Mouse (Mus musculus) liver, embryonic 16.5 days (tissue): Measurements from ENCODE around the gene Nlrx1. TPM values are rescaled to one million over a fixed set of nuclear protein-coding genes. Genes with fewer than 3 reads are reported as not detected.
"Not testable (repeated sequence)": the region's sequence is repeated elsewhere in the genome, so short reads cannot be mapped to it uniquely, and the experiment has no call there.

ENCODE experiments used
- ATAC-seq: fragments of 200-750 bp; cut with Nextera tagmentation; 2 replicates; pipeline ENCODE4 v1.8.0; 2017; ENCODE audit warnings: low read depth, mild to moderate bottlenecking, moderate number of reproducible peaks, moderate library complexity
- H3K27ac ChIP-seq: fragments of 300-500 bp; sonication (generic); 2 replicates; pipeline ENCODE4 v1.5.1; 2014; ENCODE audit warnings: mild to moderate bottlenecking, low read length
- H3K27me3 ChIP-seq: fragments of 300-500 bp; sonication (generic); 2 replicates; pipeline ENCODE4 v1.6.1; 2014; ENCODE audit warnings: low read depth, low read length, mixed read lengths; ENCODE audit not compliant: control insufficient read depth, insufficient read depth
- H3K36me3 ChIP-seq: fragments of 300-500 bp; sonication (generic); 2 replicates; pipeline ENCODE4 v1.6.1; 2014; ENCODE audit warnings: mild to moderate bottlenecking; ENCODE audit not compliant: control insufficient read depth, insufficient read depth
- H3K4me1 ChIP-seq: fragments of 300-500 bp; sonication (generic); 2 replicates; pipeline ENCODE4 v1.6.1; 2014; ENCODE audit warnings: low read depth, low read length, mixed read lengths; ENCODE audit not compliant: control insufficient read depth
- H3K4me2 ChIP-seq: fragments of 300-500 bp; sonication (generic); 2 replicates; pipeline ENCODE4 v1.6.1; 2014; ENCODE audit warnings: low read depth, low read length, mixed read lengths
- H3K4me3 ChIP-seq: fragments of 300-500 bp; sonication (generic); 2 replicates; pipeline ENCODE4 v1.5.1; 2014; ENCODE audit warnings: low read depth, mild to moderate bottlenecking, low read length
- H3K9ac ChIP-seq: fragments of 300-500 bp; sonication (generic); 2 replicates; pipeline ENCODE4 v1.6.1; 2014; ENCODE audit warnings: low read depth, low read length
- H3K9me3 ChIP-seq: fragments of 300-500 bp; sonication (generic); replicated peaks from 2 replicates; pipeline ENCODE4 v1.6.1; 2016; ENCODE audit warnings: low read length; ENCODE audit not compliant: control insufficient read depth
- WGBS: fragments of 180-500 bp; shearing (Covaris S2); extraction: QIAGEN DNeasy Blood & Tissue Kit; methylation state at CpG from one replicate; pipeline ENCODE4 v1.1.7; 2014; ENCODE audit not compliant: insufficient replicate concordance; 5-methylcytosine and 5-hydroxymethylcytosine counted together
- polyA plus RNA-seq: library from polyadenylated mRNA; unstranded; fragments of >200 nt; fragmentation: Nextera tagmentation; extraction: Ambion mirVana; gene quantifications from 2 replicates; pipeline ENCODE4 v1.2.1, GENCODE M21; 2015

Gene Nlrx1
- polyA plus RNA-seq, 1 experiment from 2014 or later: 5.0 TPM

- Histone ChIP-seq H3K27me3 (no peaks in the 10 kb centered on the region), H3K36me3 (peaks cover 11% of the 10 kb centered on the region), H3K4me1 (peaks cover 23% of the 10 kb centered on the region), H3K4me3 (no peak overlapping the region), H3K9me3 (no peaks in the 10 kb centered on the region), H3K27ac (0 out of 2 replicates have a peak overlapping the region, but pooled peaks have one; percentile 83), H3K9ac (no peak overlapping the region), H3K4me2 (peak overlapping the region; percentile 81; the same call in 1 of the 2 replicates)
- WGBS: 80% methylated on average over 6 of the region's 6 CpGs
- no peak for ATAC-seq
These were observed 38.1 kb upstream of the Nlrx1 start for GRCm38 (mm10) chr9:44306532-44306931.

DNA sequence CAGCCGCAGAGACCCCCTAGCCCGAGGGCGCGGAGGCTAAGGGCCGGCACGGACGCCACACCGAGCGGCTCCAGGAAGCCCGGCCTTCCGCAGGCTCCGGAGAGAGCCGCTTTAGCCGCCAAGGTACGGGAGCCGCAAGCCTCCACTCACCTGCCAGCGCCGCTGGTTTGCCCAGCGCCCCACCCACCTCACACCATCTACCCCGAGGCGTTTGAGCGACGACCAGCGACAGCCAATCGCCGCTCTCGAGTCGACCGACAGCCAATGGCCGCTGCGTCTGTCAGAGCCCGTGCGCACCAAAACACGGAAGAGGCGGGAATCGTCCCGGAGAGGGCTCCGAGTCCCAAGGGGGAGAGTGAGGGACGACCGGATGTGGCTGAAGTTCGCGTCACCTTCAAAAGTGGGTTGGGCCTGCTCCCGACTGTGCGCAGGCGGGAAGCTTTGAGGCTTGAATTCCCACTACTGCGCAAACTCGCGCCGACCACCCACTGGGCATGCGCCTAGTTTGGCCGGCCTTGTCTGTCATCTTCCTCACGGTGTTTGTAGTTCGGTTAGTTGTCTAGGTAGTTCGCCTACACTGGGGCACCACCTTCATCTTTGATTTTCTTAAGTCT is 37.2 kb upstream of the Nlrx1 start, which contains the start of gene Hinfp:
Hinfp (minus strand) TSS at position 206 of the 614 bp plus-strand sequence.
- peaks cover 23% of the 10 kb centered on the region for H3K4me1 ChIP-seq
- peak within 1 kb of the TSS; percentile 81 for H3K4me2 ChIP-seq
- peak within 1 kb of the TSS; percentile 85 for H3K27ac ChIP-seq
- peaks cover 14% of the 10 kb centered on the region for H3K36me3 ChIP-seq
- H3K9me3 ChIP-seq: no peaks in the 10 kb centered on the region
- WGBS: under 1% methylated on average over 54 of the region's 54 CpGs
- H3K9ac ChIP-seq: peak within 1 kb of the TSS; percentile 97
- no peaks in the 10 kb centered on the region for H3K27me3 ChIP-seq
- ATAC-seq: peak; percentile 96
- peak within 1 kb of the TSS; percentile 86 for H3K4me3 ChIP-seq

DNA sequence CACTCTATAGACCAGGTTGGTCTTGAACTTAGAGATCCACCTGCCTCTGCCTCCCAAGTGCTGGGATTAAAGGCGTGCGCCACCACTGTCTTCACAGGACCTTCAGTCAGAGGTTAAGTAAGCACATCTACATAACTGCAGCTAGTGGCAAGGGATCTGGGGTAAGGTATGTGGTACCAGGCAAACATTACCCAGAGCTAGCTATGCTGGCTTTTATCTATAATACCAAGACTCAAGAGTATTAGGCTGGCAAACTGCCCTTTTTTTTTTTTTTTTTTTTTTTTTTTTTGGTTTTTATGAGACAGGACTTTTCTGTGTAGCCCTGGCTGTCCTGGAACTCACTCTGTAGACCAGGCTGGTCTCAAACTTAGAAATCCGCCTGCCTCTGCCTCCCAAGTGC is 31.6 kb upstream of the Nlrx1 start:
- H3K27ac ChIP-seq, H3K4me3 ChIP-seq, H3K27me3 ChIP-seq, H3K4me2 ChIP-seq, H3K9me3 ChIP-seq, H3K9ac ChIP-seq, ATAC-seq: not testable (repeated sequence)
- 83% methylated on average over 3 of the region's 3 CpGs for WGBS
- peaks cover 55% of the 10 kb centered on the region for H3K36me3 ChIP-seq
- H3K4me1 ChIP-seq: peaks cover 15% of the 10 kb centered on the region

DNA sequence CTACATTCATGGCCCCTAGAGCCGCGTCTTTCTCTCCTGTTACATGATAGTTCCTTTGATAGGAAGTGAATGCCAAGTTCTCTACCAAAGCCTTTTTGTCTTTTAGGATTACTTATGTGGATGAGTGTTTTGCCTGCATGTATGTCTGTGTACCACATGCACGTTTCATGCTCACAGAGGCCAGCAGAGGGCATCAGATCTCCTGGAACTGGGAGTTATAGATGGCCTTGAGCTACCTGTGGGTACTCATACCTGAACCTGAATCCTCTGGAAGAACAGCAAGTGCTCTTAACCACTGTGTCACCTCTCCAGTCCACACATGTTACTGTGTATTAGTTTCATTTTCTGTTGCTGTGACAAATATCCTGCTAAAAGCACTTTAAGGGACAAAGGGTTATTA is 24.1 kb upstream of the Nlrx1 start:
- no peak overlapping the region for H3K27ac ChIP-seq
- H3K9ac ChIP-seq: no peak overlapping the region
- ATAC-seq: no peak
- no peak overlapping the region for H3K4me2 ChIP-seq
- no peak overlapping the region for H3K4me3 ChIP-seq
- 63% methylated on average over 3 of the region's 3 CpGs for WGBS
- H3K9me3 ChIP-seq: no peaks in the 10 kb centered on the region
- no peaks in the 10 kb centered on the region for H3K27me3 ChIP-seq
- peaks cover 19% of the 10 kb centered on the region for H3K4me1 ChIP-seq
- peaks cover 47% of the 10 kb centered on the region for H3K36me3 ChIP-seq

GRCm38 (mm10) chr9:44288959-44289291 is 20.5 kb upstream of the Nlrx1 start:
- peaks cover 36% of the 10 kb centered on the region for H3K4me1 ChIP-seq
- peak; percentile 40 for ATAC-seq
- peaks cover 27% of the 10 kb centered on the region for H3K36me3 ChIP-seq
- WGBS: 5% methylated on average over 11 of the region's 11 CpGs
- H3K4me3 ChIP-seq: peak overlapping the region; percentile 75
- H3K9ac ChIP-seq: peak overlapping the region; percentile 95
- H3K4me2 ChIP-seq: peak overlapping the region; percentile 88
- H3K9me3 ChIP-seq: no peaks in the 10 kb centered on the region
- peak overlapping the region; percentile 96 for H3K27ac ChIP-seq
- no peaks in the 10 kb centered on the region; the same call in 1 of the 2 replicates for H3K27me3 ChIP-seq

DNA sequence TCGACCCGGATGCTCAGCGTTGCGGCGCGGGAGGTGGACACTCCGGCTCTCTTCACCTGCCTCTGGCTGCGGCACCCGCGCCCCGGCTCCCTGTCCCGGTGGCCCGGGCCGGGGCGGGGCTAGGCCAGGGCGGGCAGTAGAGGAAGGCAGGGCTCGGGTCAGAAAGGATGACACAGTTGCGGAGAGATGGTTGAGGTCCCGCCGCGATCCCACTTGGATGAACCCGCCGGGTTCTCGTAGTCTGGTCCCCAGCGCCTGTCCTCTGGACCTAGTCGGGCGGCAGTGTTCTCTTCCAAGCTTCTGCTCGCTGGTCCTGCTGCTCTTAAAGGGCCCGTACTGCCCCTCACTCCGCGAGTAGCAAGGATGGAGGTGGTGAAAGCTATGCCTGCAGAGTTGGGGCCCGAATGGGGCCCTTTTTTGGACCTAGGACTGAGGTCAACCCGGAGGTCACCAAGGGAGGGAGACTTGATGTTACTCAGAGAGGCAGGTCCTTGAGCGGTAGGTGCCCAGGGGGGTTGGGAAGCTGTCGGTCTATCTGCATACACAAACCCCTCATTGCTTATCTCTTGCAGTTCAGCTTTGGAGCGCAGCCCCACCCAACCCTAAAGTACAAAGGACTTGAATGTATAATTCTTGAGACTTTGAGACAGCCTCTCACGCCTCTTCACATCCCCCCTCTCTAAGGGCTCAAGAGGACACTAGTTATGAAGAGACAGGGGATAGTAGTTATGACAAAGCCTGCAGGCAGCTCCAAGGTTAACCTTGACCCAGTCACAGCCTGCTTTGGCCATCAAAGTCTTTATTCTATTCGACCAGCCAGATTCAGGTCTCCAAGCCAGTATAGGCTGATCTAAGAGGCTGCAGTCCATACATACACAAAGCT is 19.9 kb upstream of the Nlrx1 start, which contains the start of gene Abcg4:
Abcg4 (minus strand) TSS at position 540 of the 883 bp plus-strand sequence.
- ATAC-seq: peak; percentile 85
- Histone ChIP-seq H3K9me3 (no peaks in the 10 kb centered on the region), H3K36me3 (peaks cover 22% of the 10 kb centered on the region), H3K27me3 (no peaks in the 10 kb centered on the region; the same call in 1 of the 2 replicates), H3K4me2 (peak within 1 kb of the TSS; percentile 88), H3K9ac (peak within 1 kb of the TSS; percentile 95), H3K27ac (peak within 1 kb of the TSS; percentile 96), H3K4me3 (peak within 1 kb of the TSS; percentile 75), H3K4me1 (peaks cover 36% of the 10 kb centered on the region)
- WGBS: 1% methylated on average over 38 of the region's 38 CpGs

GRCm38 (mm10) chr9:44287401-44288075 is 19.1 kb upstream of the Nlrx1 start:
- no peaks in the 10 kb centered on the region; the same call in 1 of the 2 replicates for H3K27me3 ChIP-seq
- WGBS: 2% methylated on average over 47 of the region's 47 CpGs

DNA sequence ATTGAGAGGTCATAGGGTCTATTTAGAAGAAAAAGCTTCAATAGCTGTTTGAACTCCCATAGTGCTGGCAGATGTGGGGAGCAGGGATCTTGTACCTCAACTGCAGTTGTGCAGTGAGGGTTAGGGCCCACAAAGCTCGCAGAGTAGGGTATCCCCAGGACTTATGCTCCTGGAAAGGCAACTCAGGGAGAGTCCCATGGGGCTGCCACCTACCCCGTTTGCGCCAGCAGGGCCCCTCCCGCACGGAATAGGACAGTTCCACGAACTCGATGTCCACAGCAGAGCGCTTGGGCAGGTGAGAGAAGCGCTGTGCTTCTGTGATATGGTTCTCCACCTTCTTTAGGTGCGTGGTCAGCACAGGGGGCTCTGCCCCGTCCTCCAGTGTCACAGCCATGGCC is 18.6 kb upstream of the Nlrx1 start:
- H3K4me2 ChIP-seq: peak overlapping the region; percentile 88
- peak overlapping the region; percentile 75 for H3K4me3 ChIP-seq
- H3K4me1 ChIP-seq: peaks cover 34% of the 10 kb centered on the region
- H3K27me3 ChIP-seq: no peaks in the 10 kb centered on the region; the same call in 1 of the 2 replicates
- H3K36me3 ChIP-seq: peaks cover 14% of the 10 kb centered on the region
- H3K9ac ChIP-seq: peak overlapping the region; percentile 95
- WGBS: 6% methylated on average over 11 of the region's 11 CpGs
- H3K27ac ChIP-seq: peak overlapping the region; percentile 96
- no peaks in the 10 kb centered on the region for H3K9me3 ChIP-seq
- ATAC-seq: no peak

More at GRCm38 (mm10) chr9:44287401-44288075, 19.1 kb upstream of the Nlrx1 start:
- peak overlapping the region; percentile 75 for H3K4me3 ChIP-seq
- peaks cover 14% of the 10 kb centered on the region for H3K36me3 ChIP-seq
- H3K27ac ChIP-seq: peak overlapping the region; percentile 96
- ATAC-seq: peak; percentile 28
- peak overlapping the region; percentile 95 for H3K9ac ChIP-seq
- peaks cover 34% of the 10 kb centered on the region for H3K4me1 ChIP-seq
- no peaks in the 10 kb centered on the region for H3K9me3 ChIP-seq
- H3K4me2 ChIP-seq: peak overlapping the region; percentile 88
